Mouse (Mus musculus) cerebellum, adult 2 months (tissue): ENCODE measurements around the gene Alpi.

Experiments used
- CTCF ChIP-seq: fragments of 200-500 bp; IDR thresholded peaks from 2 replicates; pipeline ENCODE4 v1.5.1; 2011; ENCODE audit warnings: low read depth, mild to moderate bottlenecking, control low read depth, low read length, moderate library complexity, borderline replicate concordance; ENCODE audit not compliant: insufficient read depth
- POLR2A ChIP-seq: fragments of 200-500 bp; IDR thresholded peaks from 2 replicates; pipeline ENCODE4 v1.6.1; 2011; ENCODE audit warnings: low read length, control low read depth, borderline replicate concordance; ENCODE audit not compliant: insufficient read depth

GRCm38 (mm10) chr1:87050700-87051099, 50.7 kb downstream of the Alpi start:
- TF ChIP-seq POLR2A (no peak), CTCF (no peak)
